9 mouse cellular contexts compared by ENCODE assay signal in genomic region chr10:81385603-81386306, GRCm38 (mm10). TPM values are rescaled to one million over a fixed set of nuclear protein-coding genes. Genes with fewer than 3 reads are reported as not detected.
A peak's percentile ranks its signal among the peaks of the same experiment; 100 is the strongest.
DNase-seq lines count a peak whose midpoint lies in the region; ATAC-seq and TF ChIP-seq lines count a peak whose summit lies in the region.
"Had no signal": no experiment of that assay in that cellular context is flagged by ENCODE, and none has a peak within 500 bp of the region (broad histone marks: within the 10 kb centered on the region; RNA-seq: fewer than 3 reads in every experiment).

No protein-coding gene starts in this region.

- DNase-seq in lung, embryonic 14.5 days = no peak
- no peak for DNase-seq in lung, postnatal 25 days (ENCODE audit: low spot score)
- DNase-seq in embryonic facial prominence, embryonic 14.5 days (ENCODE audit: low spot score) = no peak
- no peak for DNase-seq in layer of hippocampus, postnatal 14 days (ENCODE audit: low spot score in 2 of 2)
- no peak for DNase-seq in left cerebral cortex, postnatal 10 days (ENCODE audit: extremely low spot score in 1 of 2, low spot score in 2 of 2)
- no peak for DNase-seq in gastrocnemius, postnatal 25 days

- H3K4me1 ChIP-seq in lung, embryonic 14.5 days (ENCODE audit: insufficient read depth) = no peaks in the 10 kb centered on the region; the same call in 1 of the 2 replicates
- 0 out of 2 replicates have a peak, but pooled peaks cover 10% of the 10 kb centered on the region for H3K4me1 ChIP-seq in embryonic facial prominence, embryonic 14.5 days (ENCODE audit: control insufficient read depth, insufficient read depth, low read length)
- peaks cover 26% of the 10 kb centered on the region for H3K4me1 ChIP-seq in intestine, embryonic 16.5 days (ENCODE audit: control insufficient read depth, insufficient read depth, low read length)
- H3K4me1 ChIP-seq in neural tube, embryonic 14.5 days (ENCODE audit: control insufficient read depth, insufficient read depth, low read length) = peaks cover 14% of the 10 kb centered on the region

- H3K4me2 ChIP-seq in lung, embryonic 14.5 days = peak overlapping the region; percentile 92
- peak overlapping the region; percentile 90 for H3K4me2 ChIP-seq in embryonic facial prominence, embryonic 14.5 days (ENCODE audit: low read depth, low read length)
- H3K4me2 ChIP-seq in intestine, embryonic 16.5 days (ENCODE audit: low read depth, low read length) = peak overlapping the region; percentile 66
- H3K4me2 ChIP-seq in neural tube, embryonic 14.5 days (ENCODE audit: low read depth, low read length) = peak overlapping the region; percentile 91

- H3K27ac ChIP-seq in lung, embryonic 14.5 days (ENCODE audit: low read depth) = no peak overlapping the region
- H3K27ac ChIP-seq in embryonic facial prominence, embryonic 14.5 days (replicated peaks; ENCODE audit: low read depth, low read length) = no peak overlapping the region
- H3K27ac ChIP-seq in intestine, embryonic 16.5 days (ENCODE audit: low read length) = no peak overlapping the region
- no peak overlapping the region for H3K27ac ChIP-seq in neural tube, embryonic 14.5 days (ENCODE audit: low read depth, low read length)

- ATAC-seq in lung, embryonic 14.5 days (ENCODE audit: insufficient read depth) = no peak
- no peak for ATAC-seq in embryonic facial prominence, embryonic 14.5 days (ENCODE audit: low read depth)
- ATAC-seq in intestine, embryonic 16.5 days = no peak
- no peak for ATAC-seq in neural tube, embryonic 14.5 days (ENCODE audit: low read depth)

- H3K27me3 ChIP-seq in lung, embryonic 14.5 days (ENCODE audit: insufficient read depth, low read length) = no peaks in the 10 kb centered on the region
- no peaks in the 10 kb centered on the region for H3K27me3 ChIP-seq in embryonic facial prominence, embryonic 14.5 days (replicated peaks; ENCODE audit: control insufficient read depth, insufficient read depth, low read length)
- H3K27me3 ChIP-seq in intestine, embryonic 16.5 days (replicated peaks; ENCODE audit: control insufficient read depth, insufficient read depth, low read length) = no peaks in the 10 kb centered on the region
- no peaks in the 10 kb centered on the region for H3K27me3 ChIP-seq in neural tube, embryonic 14.5 days (ENCODE audit: control insufficient read depth, insufficient read depth, low read length)

- H3K4me3 ChIP-seq in lung, embryonic 14.5 days (ENCODE audit: low read depth, low read length) = peak overlapping the region; percentile 97
- H3K4me3 ChIP-seq in embryonic facial prominence, embryonic 14.5 days (ENCODE audit: low read depth, low read length) = peak overlapping the region; percentile 99; the same call in 1 of the 2 replicates
- H3K4me3 ChIP-seq in intestine, embryonic 16.5 days (ENCODE audit: low read length) = peak overlapping the region; percentile 74
- peak overlapping the region; percentile 93; the same call in 1 of the 2 replicates for H3K4me3 ChIP-seq in neural tube, embryonic 14.5 days (ENCODE audit: low read depth, low read length)

- TF ChIP-seq CTCF in lung, embryonic 14.5 days (IDR thresholded peaks at IDR 0.05; ENCODE audit: low read depth) = no peak

- peaks cover 35% of the 10 kb centered on the region for H3K36me3 ChIP-seq in lung, embryonic 14.5 days (ENCODE audit: insufficient read depth)
- peaks cover 36% of the 10 kb centered on the region for H3K36me3 ChIP-seq in embryonic facial prominence, embryonic 14.5 days (ENCODE audit: control insufficient read depth, insufficient read depth, low read length)
- H3K36me3 ChIP-seq in intestine, embryonic 16.5 days (ENCODE audit: control insufficient read depth, insufficient read depth, low read length) = peaks cover 11% of the 10 kb centered on the region
- peaks cover 21% of the 10 kb centered on the region for H3K36me3 ChIP-seq in neural tube, embryonic 14.5 days (ENCODE audit: control insufficient read depth, insufficient read depth, low read length)

- 64% methylated on average over 22 of the region's 22 CpGs for whole genome bisulfite sequencing in lung, embryonic 14.5 days
- 89% methylated on average over 21 of the region's 22 CpGs for WGBS in embryonic facial prominence, embryonic 14.5 days
- 67% methylated on average over 22 of the region's 22 CpGs for WGBS in intestine, embryonic 16.5 days
- WGBS in neural tube, embryonic 14.5 days = 89% methylated on average over 22 of the region's 22 CpGs

- H3K9me3 ChIP-seq in lung, embryonic 14.5 days (ENCODE audit: low read depth, low read length) = no peaks in the 10 kb centered on the region
- H3K9me3 ChIP-seq in embryonic facial prominence, embryonic 14.5 days (ENCODE audit: control insufficient read depth, low read length) = no peaks in the 10 kb centered on the region
- no peaks in the 10 kb centered on the region for H3K9me3 ChIP-seq in intestine, embryonic 16.5 days (ENCODE audit: control insufficient read depth, low read length)
- no peaks in the 10 kb centered on the region for H3K9me3 ChIP-seq in neural tube, embryonic 14.5 days (ENCODE audit: control insufficient read depth, low read length)

- intact Hi-C loops in left cerebral cortex, postnatal 10 days (cut with DNase I) = no loop called here

- H3K9ac ChIP-seq in lung, embryonic 14.5 days = 0 out of 2 replicates have a peak overlapping the region, but pooled peaks have one; percentile 84
- H3K9ac ChIP-seq in embryonic facial prominence, embryonic 14.5 days (ENCODE audit: low read depth, low read length) = no peak overlapping the region; the same call in 1 of the 2 replicates
- peak overlapping the region; percentile 80 for H3K9ac ChIP-seq in intestine, embryonic 16.5 days (ENCODE audit: low read depth, low read length)
- no peak overlapping the region for H3K9ac ChIP-seq in neural tube, embryonic 14.5 days (replicated peaks; ENCODE audit: low read depth, low read length)

RNA-seq across cellular contexts. Expression of gene Gm48551, which starts 1.5 kb away (rescaled TPM):
- polyA plus RNA-seq in lung, embryonic 14.5 days (2014; fragmentation: Nextera tagmentation; extraction: Ambion mirVana) = 2.8 and 3.8 TPM in 2 replicates
- polyA plus RNA-seq in embryonic facial prominence, embryonic 14.5 days (2014; fragmentation: Nextera tagmentation; extraction: Ambion mirVana) = 2.4 and 2.6 TPM in 2 replicates
- 2.9 and 3.7 TPM in 2 replicates for polyA plus RNA-seq in intestine, embryonic 16.5 days (2015; fragmentation: Nextera tagmentation; extraction: Ambion mirVana)
- polyA plus RNA-seq in neural tube, embryonic 14.5 days (2014; fragmentation: Nextera tagmentation; extraction: Ambion mirVana) = 4.3 and 6.3 TPM in 2 replicates
- total RNA-seq in layer of hippocampus, postnatal 14 days (2021) = 1 to 10 TPM; 3.1 to 4.5 TPM
- total RNA-seq in left cerebral cortex, postnatal 10 days (2021) = 1 to 10 TPM; 3.4 to 5.0 TPM
- total RNA-seq in gastrocnemius, postnatal 25 days (2021) = 1 to 10 TPM in 1 of 2 experiments, under 1 TPM in 1; 0.78 to 1.0 TPM

RNA-seq across cellular contexts. Expression of gene Dohh, which starts 1.5 kb away (rescaled TPM):
- polyA plus RNA-seq in lung, embryonic 14.5 days (2014; fragmentation: Nextera tagmentation; extraction: Ambion mirVana) = 57.5 and 67.0 TPM in 2 replicates
- polyA plus RNA-seq in embryonic facial prominence, embryonic 14.5 days (2014; fragmentation: Nextera tagmentation; extraction: Ambion mirVana) = 61.4 and 67.1 TPM in 2 replicates
- polyA plus RNA-seq in intestine, embryonic 16.5 days (2015; fragmentation: Nextera tagmentation; extraction: Ambion mirVana) = 102 and 109 TPM in 2 replicates
- 61.0 and 68.0 TPM in 2 replicates for polyA plus RNA-seq in neural tube, embryonic 14.5 days (2014; fragmentation: Nextera tagmentation; extraction: Ambion mirVana)
- 10 to 100 TPM; 73.7 to 74.3 TPM for total RNA-seq in layer of hippocampus, postnatal 14 days (2021)
- 10 to 100 TPM; 79.3 to 83.5 TPM for total RNA-seq in left cerebral cortex, postnatal 10 days (2021)
- 10 to 100 TPM; 41.1 to 41.2 TPM for total RNA-seq in gastrocnemius, postnatal 25 days (2021)

RNA-seq across cellular contexts. Expression of gene Gm48552, which starts 3.0 kb away (rescaled TPM):
- 1.3 and 1.4 TPM in 2 replicates for polyA plus RNA-seq in lung, embryonic 14.5 days (2014; fragmentation: Nextera tagmentation; extraction: Ambion mirVana)
- polyA plus RNA-seq in embryonic facial prominence, embryonic 14.5 days (2014; fragmentation: Nextera tagmentation; extraction: Ambion mirVana) = 0.77 and 0.88 TPM in 2 replicates
- polyA plus RNA-seq in intestine, embryonic 16.5 days (2015; fragmentation: Nextera tagmentation; extraction: Ambion mirVana) = 0.55 and 1.8 TPM in 2 replicates
- 2.0 and 4.4 TPM in 2 replicates for polyA plus RNA-seq in neural tube, embryonic 14.5 days (2014; fragmentation: Nextera tagmentation; extraction: Ambion mirVana)
- 1 to 10 TPM; 2.8 to 5.4 TPM for total RNA-seq in layer of hippocampus, postnatal 14 days (2021)
- 1 to 10 TPM; 2.5 to 3.5 TPM for total RNA-seq in left cerebral cortex, postnatal 10 days (2021)
- under 1 TPM in 1 of 2 experiments, not detected in 1; 0.59 TPM for total RNA-seq in gastrocnemius, postnatal 25 days (2021)
- total RNA-seq: hematopoietic stem cell, adult 5-6 weeks had no signal

RNA-seq across cellular contexts. Expression of gene Smim24, which starts 7.1 kb away (rescaled TPM):
- 2.8 and 3.3 TPM in 2 replicates for polyA plus RNA-seq in lung, embryonic 14.5 days (2014; fragmentation: Nextera tagmentation; extraction: Ambion mirVana)
- polyA plus RNA-seq in embryonic facial prominence, embryonic 14.5 days (2014; fragmentation: Nextera tagmentation; extraction: Ambion mirVana) = 3.9 and 4.1 TPM in 2 replicates
- polyA plus RNA-seq in intestine, embryonic 16.5 days (2015; fragmentation: Nextera tagmentation; extraction: Ambion mirVana) = 426 and 504 TPM in 2 replicates
- 1.3 and 2.0 TPM in 2 replicates for polyA plus RNA-seq in neural tube, embryonic 14.5 days (2014; fragmentation: Nextera tagmentation; extraction: Ambion mirVana)
- total RNA-seq in layer of hippocampus, postnatal 14 days (2021) = 1 to 10 TPM; 1.1 to 1.5 TPM
- total RNA-seq in left cerebral cortex, postnatal 10 days (2021) = 1 to 10 TPM; 2.0 to 2.2 TPM
- total RNA-seq in gastrocnemius, postnatal 25 days (2021) = under 1 TPM in 1 of 2 experiments, not detected in 1; 0.67 TPM

RNA-seq across cellular contexts. Expression of gene Fzr1, which starts 7.4 kb away (rescaled TPM):
- polyA plus RNA-seq in lung, embryonic 14.5 days (2014; fragmentation: Nextera tagmentation; extraction: Ambion mirVana) = 109 and 116 TPM in 2 replicates
- 69.5 and 90.1 TPM in 2 replicates for polyA plus RNA-seq in embryonic facial prominence, embryonic 14.5 days (2014; fragmentation: Nextera tagmentation; extraction: Ambion mirVana)
- 73.2 and 78.7 TPM in 2 replicates for polyA plus RNA-seq in intestine, embryonic 16.5 days (2015; fragmentation: Nextera tagmentation; extraction: Ambion mirVana)
- 114 and 125 TPM in 2 replicates for polyA plus RNA-seq in neural tube, embryonic 14.5 days (2014; fragmentation: Nextera tagmentation; extraction: Ambion mirVana)
- total RNA-seq in layer of hippocampus, postnatal 14 days (2021) = 10 to 100 TPM; 68.6 to 73.2 TPM
- 10 to 100 TPM; 85.7 to 94.7 TPM for total RNA-seq in left cerebral cortex, postnatal 10 days (2021)
- 10 to 100 TPM; 13.5 to 14.0 TPM for total RNA-seq in gastrocnemius, postnatal 25 days (2021)

Comparison
In these comparisons a context has a peak if more than half of its experiments do, and no peak if none do; other contexts are left out.
1. H3K9ac ChIP-seq: peak in lung, embryonic 14.5 days (single experiment) and intestine, embryonic 16.5 days (single experiment); none in embryonic facial prominence, embryonic 14.5 days (single experiment) and neural tube, embryonic 14.5 days (single experiment).
2. Peak in every context shown above with its lines, with median percentiles within 50 percentile points of each other: H3K4me2 ChIP-seq and H3K4me3 ChIP-seq.